Mouse (Mus musculus) liver, postnatal 0 days (tissue): Measurements from ENCODE around the gene Trpm4. TPM values are rescaled to one million over a fixed set of nuclear protein-coding genes. Genes with fewer than 3 reads are reported as not detected.
A peak's percentile ranks its signal among the peaks of the same experiment; 100 is the strongest.

Source experiments
- ATAC-seq: fragments of 200-750 bp; cut with Nextera tagmentation; 2 replicates; pipeline ENCODE4 v1.8.0; 2017; ENCODE audit warnings: mild to moderate bottlenecking, moderate library complexity
- DNase-seq: peaks from one replicate; pipeline ENCODE4 v3.0.0-alpha.2; 2016
- H3K27ac ChIP-seq: fragments of 300-500 bp; sonication (generic); 2 replicates; pipeline ENCODE4 v1.5.1; 2014; ENCODE audit warnings: antibody characterized with exemption, moderate library complexity, mild to moderate bottlenecking, low read depth
- H3K27me3 ChIP-seq: fragments of 300-500 bp; sonication (generic); 2 replicates; pipeline ENCODE4 v1.6.1; 2014; ENCODE audit warnings: low read length, control low read depth, mixed read lengths; ENCODE audit not compliant: insufficient read depth
- H3K36me3 ChIP-seq: fragments of 300-500 bp; sonication (generic); replicated peaks from 2 replicates; pipeline ENCODE4 v1.6.1; 2014; ENCODE audit warnings: mild to moderate bottlenecking, control low read depth, low read length, moderate library complexity, mixed read lengths; ENCODE audit not compliant: insufficient read depth
- H3K4me1 ChIP-seq: fragments of 300-500 bp; sonication (generic); 2 replicates; pipeline ENCODE4 v1.6.1; 2014; ENCODE audit warnings: antibody characterized with exemption, mild to moderate bottlenecking, control low read depth; ENCODE audit not compliant: insufficient read depth
- H3K4me2 ChIP-seq: fragments of 300-500 bp; sonication (generic); 2 replicates; pipeline ENCODE4 v1.6.1; 2014; ENCODE audit warnings: low read depth, mild to moderate bottlenecking, low read length, moderate library complexity, mixed read lengths
- H3K4me3 ChIP-seq: fragments of 300-500 bp; sonication (generic); 2 replicates; pipeline ENCODE4 v1.5.1; 2014; ENCODE audit warnings: low read depth, low read length
- H3K9ac ChIP-seq: fragments of 300-500 bp; sonication (generic); replicated peaks from 2 replicates; pipeline ENCODE4 v1.6.1; 2014; ENCODE audit warnings: mild to moderate bottlenecking, moderate library complexity
- H3K9me3 ChIP-seq: fragments of 300-500 bp; sonication (generic); 2 replicates; pipeline ENCODE4 v1.6.1; 2016; ENCODE audit warnings: mild to moderate bottlenecking, control low read depth, low read length, mixed read lengths
- CTCF ChIP-seq: sonication (generic); IDR thresholded peaks from 2 replicates; pipeline ENCODE4 v1.5.1; 2016; ENCODE audit warnings: antibody characterized with exemption, low read depth
- EP300 ChIP-seq: IDR thresholded peaks from 2 replicates; pipeline ENCODE4 v1.6.1; 2016; ENCODE audit warnings: antibody characterized with exemption, low read depth, mild to moderate bottlenecking
- WGBS: fragments of 180-500 bp; shearing (Covaris S2); extraction: QIAGEN DNeasy Blood & Tissue Kit; methylation state at CpG from one replicate; pipeline ENCODE4 v1.1.7; 2014; ENCODE audit not compliant: insufficient replicate concordance; 5-methylcytosine and 5-hydroxymethylcytosine counted together
- polyA plus RNA-seq: library from polyadenylated mRNA; unstranded; fragments of >200 nt; fragmentation: Nextera tagmentation; extraction: Ambion mirVana; gene quantifications from 2 replicates; pipeline ENCODE4 v1.2.1, GENCODE M21; 2015

The Trpm4 gene
- polyA plus RNA-seq, 1 experiment from 2014 or later = 6.9 TPM

GRCm38 (mm10) chr7:45340669-45341068 is 7.1 kb upstream of the Trpm4 start:
- H3K9ac ChIP-seq = no peak overlapping the region
- H3K4me1 ChIP-seq = peaks cover 34% of the 10 kb centered on the region
- no peak for ATAC-seq
- H3K9me3 ChIP-seq = no peaks in the 10 kb centered on the region
- peak; percentile 51 for DNase-seq
- H3K4me2 ChIP-seq = peak overlapping the region; percentile 74
- H3K27me3 ChIP-seq = peaks cover 41% of the 10 kb centered on the region
- peak overlapping the region; percentile 12; the same call in 1 of the 2 replicates for H3K4me3 ChIP-seq
- under 1% methylated on average over 11 of the region's 11 CpGs for WGBS
- TF ChIP-seq CTCF (no peak), EP300 (no peak)
- no peaks in the 10 kb centered on the region for H3K36me3 ChIP-seq
- no peak overlapping the region for H3K27ac ChIP-seq

- H3K9ac ChIP-seq = no peak overlapping the region
- peak overlapping the region; percentile 40 for H3K4me3 ChIP-seq
- H3K27ac ChIP-seq = no peak overlapping the region
- H3K36me3 ChIP-seq = no peaks in the 10 kb centered on the region
- H3K9me3 ChIP-seq = no peaks in the 10 kb centered on the region
- H3K4me1 ChIP-seq = peaks cover 34% of the 10 kb centered on the region
- ATAC-seq = no peak
- 2% methylated on average over 11 of the region's 11 CpGs for WGBS
- H3K4me2 ChIP-seq = peak overlapping the region; percentile 74
- no peak for DNase-seq
- no peak for TF ChIP-seq CTCF
- TF ChIP-seq EP300 = no peak
- peaks cover 43% of the 10 kb centered on the region for H3K27me3 ChIP-seq
Measured at GRCm38 (mm10) chr7:45340066-45340442, 6.5 kb upstream of the Trpm4 start.

GRCm38 (mm10) chr7:45339410-45340065 is 6.0 kb upstream of the Trpm4 start:
- under 1% methylated on average over 37 of the region's 39 CpGs for WGBS
- TF ChIP-seq CTCF (peak; percentile 52), EP300 (0 out of 2 replicates have a peak, but pooled peaks have one; percentile 40)
- Histone ChIP-seq H3K27me3 (peaks cover 43% of the 10 kb centered on the region), H3K4me1 (peaks cover 34% of the 10 kb centered on the region), H3K9ac (peak overlapping the region; percentile 57; the same call in 1 of the 2 replicates), H3K36me3 (no peaks in the 10 kb centered on the region), H3K9me3 (no peaks in the 10 kb centered on the region), H3K4me3 (peak overlapping the region; percentile 40), H3K27ac (no peak overlapping the region), H3K4me2 (peak overlapping the region; percentile 74)
- DNase-seq (peak; percentile 75), ATAC-seq (peak; percentile 75)

GRCm38 (mm10) chr7:45338161-45338911 is 4.8 kb upstream of the Trpm4 start:
- no peak overlapping the region for H3K4me3 ChIP-seq

GRCm38 (mm10) chr7:45337469-45337868 is 3.9 kb upstream of the Trpm4 start:
- TF ChIP-seq EP300 = no peak
- no peak for TF ChIP-seq CTCF
- no peak for DNase-seq
- no peak overlapping the region for H3K4me2 ChIP-seq
- no peak for ATAC-seq
- H3K4me3 ChIP-seq = no peak overlapping the region
- peaks cover 47% of the 10 kb centered on the region for H3K4me1 ChIP-seq
- no peak overlapping the region for H3K27ac ChIP-seq
- no peaks in the 10 kb centered on the region for H3K9me3 ChIP-seq
- peaks cover 43% of the 10 kb centered on the region for H3K27me3 ChIP-seq
- H3K36me3 ChIP-seq = no peaks in the 10 kb centered on the region
- H3K9ac ChIP-seq = no peak overlapping the region
- WGBS = 10% methylated on average over 4 of the region's 4 CpGs

More at GRCm38 (mm10) chr7:45338161-45338911, 4.8 kb upstream of the Trpm4 start:
- peak; percentile 8; the same call in 1 of the 2 replicates for ATAC-seq
- Histone ChIP-seq H3K36me3 (no peaks in the 10 kb centered on the region), H3K4me1 (peaks cover 39% of the 10 kb centered on the region), H3K4me2 (peak overlapping the region; percentile 74), H3K27ac (no peak overlapping the region), H3K27me3 (peaks cover 43% of the 10 kb centered on the region), H3K9me3 (no peaks in the 10 kb centered on the region), H3K9ac (no peak overlapping the region)
- DNase-seq = peak; percentile 65
- 8% methylated on average over 14 of the region's 14 CpGs for WGBS
- TF ChIP-seq EP300 (no peak), CTCF (no peak)

- no peak overlapping the region for H3K4me3 ChIP-seq
- no peak overlapping the region for H3K4me2 ChIP-seq
- no peaks in the 10 kb centered on the region for H3K9me3 ChIP-seq
- no peak overlapping the region for H3K9ac ChIP-seq
- H3K27me3 ChIP-seq = peaks cover 43% of the 10 kb centered on the region
- 66% methylated on average over 4 of the region's 4 CpGs for WGBS
- ATAC-seq = no peak
- no peak for DNase-seq
- no peaks in the 10 kb centered on the region for H3K36me3 ChIP-seq
- peaks cover 50% of the 10 kb centered on the region for H3K4me1 ChIP-seq
- no peak overlapping the region for H3K27ac ChIP-seq
- TF ChIP-seq EP300 (no peak), CTCF (no peak)
Measured at GRCm38 (mm10) chr7:45336319-45336718, 2.7 kb upstream of the Trpm4 start.
